Mouse (Mus musculus): ENCODE results near the gene Dkkl1. TPM values are rescaled to one million over a fixed set of nuclear protein-coding genes. Genes with fewer than 3 reads are reported as not detected.

The Dkkl1 gene
- polyA plus RNA-seq (2012; rRNA removed; ENCODE audit: low replicate concordance): 0.17 and 0.73 TPM in 2 replicates

DNA sequence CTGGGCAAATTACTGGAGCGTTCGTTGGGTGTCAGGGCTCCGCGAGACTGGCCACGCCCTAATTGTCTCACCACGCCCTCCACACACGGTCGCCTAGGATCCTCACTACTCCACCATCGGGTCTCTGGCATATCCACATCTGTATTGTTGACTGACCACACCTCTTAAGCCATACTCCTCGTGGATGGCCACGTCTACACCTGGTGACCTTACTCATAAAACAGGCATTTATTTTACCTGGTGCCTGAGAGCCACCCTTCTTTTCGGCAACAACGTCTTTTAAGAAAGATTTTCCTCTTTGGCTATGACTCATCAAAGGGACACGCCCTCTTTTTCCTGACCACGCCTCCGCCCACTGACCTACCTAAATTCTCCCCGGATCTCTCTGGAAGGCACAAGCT is at the start of gene Dkkl1:
TSS of gene Dkkl1 (minus strand) at position 297 of the 401 bp plus-strand sequence.

DNA sequence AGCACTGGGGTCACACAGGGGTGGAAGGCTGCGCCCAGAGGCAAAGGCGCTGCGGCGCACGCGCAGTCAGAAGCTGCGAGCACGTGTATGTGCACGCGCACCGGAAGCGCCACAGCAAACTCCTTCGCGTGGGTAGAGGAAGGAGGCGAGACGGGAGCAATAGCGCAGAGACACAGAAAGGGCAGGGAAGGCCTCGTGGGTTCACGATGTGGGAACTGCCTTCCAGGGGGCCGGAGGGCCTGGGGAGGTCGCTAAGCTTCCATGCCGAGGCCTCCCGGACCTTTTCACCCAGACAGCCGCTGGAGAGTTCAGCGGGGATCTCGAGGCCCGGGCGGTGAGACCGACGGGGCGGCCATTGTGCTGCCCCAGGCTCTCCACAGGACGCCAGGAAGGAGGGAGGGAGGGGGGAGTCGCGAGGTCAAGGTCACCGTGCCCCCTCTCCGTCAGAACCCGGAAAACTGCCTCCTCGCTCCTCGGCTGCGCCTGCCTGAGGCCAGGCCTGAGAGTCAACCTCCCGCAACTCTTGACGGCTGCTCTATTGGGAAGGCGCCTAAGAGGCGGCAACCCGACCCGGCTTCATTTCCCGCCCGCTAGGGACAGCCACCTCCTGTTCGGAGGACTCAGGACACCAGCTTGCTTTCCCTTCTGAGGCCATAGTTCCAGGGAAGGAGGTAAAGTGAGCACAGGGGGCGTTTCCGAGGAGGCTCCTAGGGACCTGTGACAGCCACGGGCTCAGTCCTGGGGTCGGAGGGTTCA is 28.9 kb upstream of the Dkkl1 start, which contains the start of gene Slc6a16:
TSS of gene Slc6a16 (plus strand) at position 453 of the 756 bp plus-strand sequence.

DNA sequence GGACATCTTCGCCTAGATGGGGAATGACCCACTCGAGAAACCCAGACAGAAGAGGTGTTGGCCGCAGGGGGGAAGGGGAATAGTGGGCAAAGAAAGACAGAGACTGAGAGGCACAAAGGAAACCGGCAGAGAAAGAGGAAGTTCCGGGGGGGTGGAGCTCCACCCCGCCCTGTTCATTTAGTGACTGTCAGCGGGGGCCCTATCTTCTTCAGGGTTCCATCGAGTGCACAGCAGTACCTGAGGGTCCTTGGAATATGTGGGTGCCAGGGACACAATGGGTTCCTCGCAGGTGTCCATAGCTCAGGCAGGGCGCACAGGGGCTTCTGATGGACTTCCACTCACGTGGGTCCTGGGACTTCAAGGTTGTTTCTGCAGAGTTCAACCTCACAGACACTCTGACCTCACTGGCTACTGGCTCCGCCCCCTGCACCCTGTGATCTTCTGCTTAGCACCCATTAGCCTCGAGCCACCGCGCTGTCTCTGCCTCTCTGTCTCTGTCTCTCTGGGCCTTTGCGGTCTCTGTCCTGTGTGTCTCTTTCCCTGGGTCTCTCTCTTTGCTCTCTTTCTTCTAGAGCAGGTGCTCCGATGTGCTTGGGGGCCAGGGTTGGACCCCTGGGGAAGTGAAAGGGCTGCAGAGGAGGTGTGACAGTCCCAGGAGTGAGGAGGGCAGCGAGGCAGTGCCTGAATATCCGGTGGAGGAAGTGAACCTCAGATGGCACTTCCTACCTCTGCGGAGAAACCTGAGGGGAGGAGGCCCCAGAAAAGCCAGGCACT is 27.0 kb upstream of the Dkkl1 start, which contains the start of gene Cd37:
TSS of gene Cd37 (minus strand) at position 393 of the 774 bp plus-strand sequence.

DNA sequence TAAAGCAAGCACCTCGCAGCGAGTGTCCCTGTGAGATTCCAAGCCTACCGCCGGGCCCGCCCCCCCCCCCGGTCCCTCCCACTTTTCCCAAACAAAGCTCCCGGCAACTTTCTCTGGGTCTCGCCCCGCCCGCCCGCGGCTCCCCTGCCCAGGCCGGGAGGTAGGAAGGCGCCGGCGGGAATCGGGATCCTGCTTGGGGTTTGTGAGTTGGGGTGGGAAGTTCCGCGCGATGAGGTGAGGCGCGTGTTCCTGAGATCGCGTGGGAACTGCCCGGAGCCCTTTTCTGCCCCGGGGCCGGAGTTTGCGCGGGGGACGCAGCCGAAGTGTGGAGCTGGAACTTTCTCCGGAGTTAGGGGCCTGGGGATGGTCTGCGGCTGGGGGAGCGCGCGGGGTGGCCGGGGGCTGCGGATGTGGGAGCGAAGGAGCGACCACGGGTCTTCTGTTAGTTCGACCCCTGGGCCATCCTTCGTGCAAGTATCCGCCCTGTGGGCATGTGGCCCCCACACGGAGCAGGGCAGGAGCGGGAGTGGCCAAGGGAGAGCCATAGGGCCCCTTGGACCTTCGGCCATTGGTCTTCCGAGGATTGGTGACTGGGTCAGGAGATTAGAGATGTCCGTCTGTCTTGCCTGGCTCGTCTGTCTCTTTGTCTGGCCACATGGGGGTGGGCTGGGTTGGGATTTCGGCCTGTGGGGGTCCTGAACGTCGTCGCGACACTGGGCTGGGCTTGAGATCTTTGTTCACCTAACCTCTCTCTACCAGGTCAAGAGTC is 3.9 kb upstream of the Dkkl1 start, which contains the start of gene Tead2:
TSS of gene Tead2 (plus strand) at position 81 of the 769 bp plus-strand sequence.

DNA sequence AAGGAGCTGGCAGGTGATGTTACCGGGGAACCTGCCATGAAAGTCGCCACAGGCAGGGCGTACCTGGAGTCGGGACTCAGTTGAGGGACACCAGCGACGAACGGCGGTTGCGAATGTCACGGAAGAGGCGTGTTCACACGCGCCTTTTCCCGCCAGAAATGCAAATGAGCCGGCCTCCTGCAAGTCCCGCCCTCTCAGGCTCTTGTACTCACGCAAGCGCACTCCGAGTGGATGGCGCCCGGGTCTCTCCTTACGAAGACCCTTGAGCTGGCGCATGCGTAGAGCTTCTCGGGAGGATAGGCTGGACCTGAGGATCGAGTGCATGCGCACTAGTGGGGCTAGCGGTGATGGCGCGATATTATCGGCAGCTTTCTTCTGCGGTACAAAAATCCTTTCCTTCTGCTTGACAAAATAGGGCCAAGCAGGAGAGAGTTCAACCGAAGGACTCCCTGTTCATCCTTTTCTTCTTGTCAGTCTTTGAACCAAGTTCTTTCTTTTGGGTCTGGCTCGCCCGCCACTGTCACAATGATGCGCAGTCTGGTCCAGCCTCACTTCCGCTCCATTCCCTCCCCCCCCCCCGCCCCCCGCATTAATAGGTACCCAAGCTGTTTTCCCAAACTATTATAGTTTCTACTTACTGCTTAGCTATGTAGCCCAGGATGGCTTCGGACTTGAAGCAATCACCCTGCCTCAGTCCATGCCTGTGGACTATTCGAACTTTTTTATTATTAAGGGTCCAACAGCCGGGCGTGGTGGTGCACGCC is 7.4 kb downstream of the Dkkl1 start, which contains the start of gene Ccdc155:
TSS of gene Ccdc155 (minus strand) at position 513 of the 764 bp plus-strand sequence.

DNA sequence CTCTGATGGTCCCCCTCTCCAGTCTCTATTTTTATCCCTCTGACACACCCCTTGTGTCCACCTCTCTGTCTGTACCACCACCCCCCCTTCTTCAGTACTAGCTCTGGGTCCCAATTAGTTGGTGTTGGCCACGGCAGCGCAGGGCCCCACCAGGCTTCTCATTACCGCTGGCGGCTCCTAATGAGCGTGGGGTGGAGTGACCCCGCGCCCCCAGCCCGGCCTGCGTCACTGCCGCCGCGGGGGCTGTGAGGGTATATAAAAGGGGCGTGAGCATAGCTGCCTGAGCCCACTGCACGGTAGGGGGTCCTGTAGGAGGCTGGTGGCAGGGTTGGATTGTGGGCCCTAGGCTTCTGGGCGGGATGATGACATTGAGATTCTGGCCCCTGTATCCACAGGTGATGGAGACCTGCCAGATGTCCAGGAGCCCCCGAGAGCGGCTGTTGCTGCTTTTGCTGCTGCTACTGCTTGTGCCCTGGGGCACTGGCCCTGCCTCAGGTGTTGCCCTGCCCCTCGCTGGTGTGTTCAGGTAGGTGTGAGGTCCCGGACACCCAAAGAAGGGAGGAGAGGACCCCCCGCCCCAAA is 31.0 kb downstream of the Dkkl1 start, which contains the start of gene Pth2:
TSS of gene Pth2 (plus strand) at position 100 of the 582 bp plus-strand sequence.

DNA sequence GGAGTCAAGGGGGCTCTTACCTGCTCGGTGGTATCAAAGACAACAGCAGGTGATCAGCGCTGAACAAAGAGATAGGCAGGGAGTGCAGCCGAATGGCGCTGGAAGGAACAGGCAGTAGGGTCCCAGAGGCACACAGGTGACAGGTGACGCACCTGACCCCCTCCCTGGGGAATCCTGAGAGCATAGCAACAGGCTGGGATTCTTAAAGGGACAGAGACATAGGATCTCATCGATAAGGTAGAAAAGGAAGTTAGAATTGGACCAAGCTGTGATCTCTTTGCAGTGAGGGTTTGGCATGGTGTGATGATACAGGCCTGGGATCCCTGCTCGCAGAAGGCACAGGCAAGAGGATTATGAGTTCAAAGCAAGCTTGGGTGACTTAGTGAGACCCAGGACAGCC is 32.5 kb downstream of the Dkkl1 start, which contains the start of gene Gfy:
TSS of gene Gfy (minus strand) at position 101 of the 400 bp plus-strand sequence.

DNA sequence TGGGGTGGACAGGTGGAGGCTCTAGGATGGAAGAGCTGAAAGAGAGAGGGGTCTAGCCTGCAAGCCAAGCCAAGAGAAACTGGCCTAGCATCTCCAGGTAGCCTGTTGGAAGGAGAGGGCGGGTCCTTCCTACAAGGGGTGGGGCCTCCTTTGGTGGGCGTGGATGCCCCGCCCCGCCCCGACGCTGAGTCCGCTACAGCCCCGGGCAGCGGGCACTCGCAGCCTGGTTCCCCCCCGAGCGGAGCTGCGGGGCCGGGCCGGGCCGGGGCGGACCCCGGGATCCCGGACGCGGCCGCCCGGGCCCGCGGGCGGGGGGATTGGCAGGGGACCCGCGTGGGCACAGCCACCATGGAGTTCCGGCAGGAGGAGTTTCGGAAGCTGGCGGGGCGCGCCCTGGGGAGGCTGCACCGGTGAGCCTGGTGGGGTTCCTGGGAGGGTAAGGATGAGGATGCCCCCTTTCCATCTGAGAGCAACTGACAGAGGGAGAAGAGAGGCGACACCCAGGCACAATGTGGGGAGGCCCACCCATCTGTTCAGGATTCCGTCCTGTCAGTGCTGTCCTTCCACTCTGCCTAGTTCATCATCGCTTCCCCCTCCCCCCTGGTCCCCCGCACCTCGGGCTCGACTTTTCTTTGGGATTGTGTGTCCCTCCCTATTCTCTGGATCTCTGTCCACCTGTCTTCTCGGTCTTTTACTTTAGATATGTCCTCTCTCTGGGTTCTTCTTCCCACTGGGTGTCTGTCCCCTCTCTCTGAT is 48.0 kb downstream of the Dkkl1 start, which contains the start of gene Slc17a7:
TSS of gene Slc17a7 (plus strand) at position 215 of the 756 bp plus-strand sequence.

Other genes starting within 250 kb of the Dkkl1 start
- gene Cpt1c, start 237.3 kb downstream of the Dkkl1 start, polyA plus RNA-seq (2012; rRNA removed; ENCODE audit: low replicate concordance): 21.7 and 88.9 TPM in 2 replicates
- gene Prmt1, start 225.6 kb downstream of the Dkkl1 start, polyA plus RNA-seq (2012; rRNA removed; ENCODE audit: low replicate concordance): 148 and 347 TPM in 2 replicates
- gene Irf3, start 214.5 kb downstream of the Dkkl1 start, polyA plus RNA-seq (2012; rRNA removed; ENCODE audit: low replicate concordance): 111 and 156 TPM in 2 replicates
- 30.2 and 45.2 TPM in 2 replicates for gene Bcl2l12, start 213.4 kb downstream of the Dkkl1 start, polyA plus RNA-seq (2012; rRNA removed; ENCODE audit: low replicate concordance)
- gene Scaf1, start 195.8 kb downstream of the Dkkl1 start, polyA plus RNA-seq (2012; rRNA removed; ENCODE audit: low replicate concordance): 67.6 and 79.5 TPM in 2 replicates
- 286 and 584 TPM in 2 replicates for gene Rras, start 194.2 kb downstream of the Dkkl1 start, polyA plus RNA-seq (2012; rRNA removed; ENCODE audit: low replicate concordance)
- 8.6 and 15.5 TPM in 2 replicates for gene Prr12, start 159.3 kb downstream of the Dkkl1 start, polyA plus RNA-seq (2012; rRNA removed; ENCODE audit: low replicate concordance)
- gene Nosip, start 149.7 kb downstream of the Dkkl1 start, polyA plus RNA-seq (2012; rRNA removed; ENCODE audit: low replicate concordance): 68.3 and 84.1 TPM in 2 replicates
- 73.3 and 99.8 TPM in 2 replicates for gene Prrg2, start 149.5 kb downstream of the Dkkl1 start, polyA plus RNA-seq (2012; rRNA removed; ENCODE audit: low replicate concordance)
- 89.2 and 448 TPM in 2 replicates for gene Rcn3, start 119.9 kb downstream of the Dkkl1 start, polyA plus RNA-seq (2012; rRNA removed; ENCODE audit: low replicate concordance)
- 195 and 315 TPM in 2 replicates for gene Fcgrt, start 108.3 kb downstream of the Dkkl1 start, polyA plus RNA-seq (2012; rRNA removed; ENCODE audit: low replicate concordance)
- 294 and 506 TPM in 2 replicates for gene Rps11, start 87.7 kb downstream of the Dkkl1 start, polyA plus RNA-seq (2012; rRNA removed; ENCODE audit: low replicate concordance)
- gene Rpl13a, start 83.4 kb downstream of the Dkkl1 start, polyA plus RNA-seq (2012; rRNA removed; ENCODE audit: low replicate concordance): 1,583 and 3,800 TPM in 2 replicates
- 5.4 and 12.9 TPM in 2 replicates for gene Gm45713, start 75.9 kb downstream of the Dkkl1 start, polyA plus RNA-seq (2012; rRNA removed; ENCODE audit: low replicate concordance)
- gene Flt3l, start 75.7 kb downstream of the Dkkl1 start, polyA plus RNA-seq (2012; rRNA removed; ENCODE audit: low replicate concordance): 62.3 and 91.9 TPM in 2 replicates
- 64.1 and 64.9 TPM in 2 replicates for gene Pih1d1, start 57.8 kb downstream of the Dkkl1 start, polyA plus RNA-seq (2012; rRNA removed; ENCODE audit: low replicate concordance)
- gene Aldh16a1, start 57.6 kb downstream of the Dkkl1 start, polyA plus RNA-seq (2012; rRNA removed; ENCODE audit: low replicate concordance): 35.1 and 56.5 TPM in 2 replicates
- 0.08 TPM in 1 of 2 replicates, not detected in the other for gene Slc17a7, start 48.2 kb downstream of the Dkkl1 start, polyA plus RNA-seq (2012; rRNA removed; ENCODE audit: low replicate concordance)
- not detected in 2 replicates for gene Gfy, start 32.6 kb downstream of the Dkkl1 start, polyA plus RNA-seq (2012; rRNA removed; ENCODE audit: low replicate concordance)
- gene Pth2, start 31.2 kb downstream of the Dkkl1 start, polyA plus RNA-seq (2012; rRNA removed; ENCODE audit: low replicate concordance): not detected in 2 replicates
- 0.09 and 0.14 TPM in 2 replicates for gene Ccdc155, start 7.3 kb downstream of the Dkkl1 start, polyA plus RNA-seq (2012; rRNA removed; ENCODE audit: low replicate concordance)
- gene Tead2, start 3.6 kb upstream of the Dkkl1 start, polyA plus RNA-seq (2012; rRNA removed; ENCODE audit: low replicate concordance): 30.9 and 110 TPM in 2 replicates
- 37.7 and 42.8 TPM in 2 replicates for gene Cd37, start 27.0 kb upstream of the Dkkl1 start, polyA plus RNA-seq (2012; rRNA removed; ENCODE audit: low replicate concordance)
- not detected in 2 replicates for gene Slc6a16, start 28.9 kb upstream of the Dkkl1 start, polyA plus RNA-seq (2012; rRNA removed; ENCODE audit: low replicate concordance)
- 0.11 TPM in 1 of 2 replicates, not detected in the other for gene Slc6a21, start 65.4 kb upstream of the Dkkl1 start, polyA plus RNA-seq (2012; rRNA removed; ENCODE audit: low replicate concordance)
- 20.9 and 38.3 TPM in 2 replicates for gene Trpm4, start 121.6 kb upstream of the Dkkl1 start, polyA plus RNA-seq (2012; rRNA removed; ENCODE audit: low replicate concordance)
- 0.30 and 1.2 TPM in 2 replicates for gene Hrc, start 123.1 kb upstream of the Dkkl1 start, polyA plus RNA-seq (2012; rRNA removed; ENCODE audit: low replicate concordance)
- gene Ppfia3, start 154.9 kb upstream of the Dkkl1 start, polyA plus RNA-seq (2012; rRNA removed; ENCODE audit: low replicate concordance): 2.0 and 2.5 TPM in 2 replicates
- gene Lin7b, start 158.4 kb upstream of the Dkkl1 start, polyA plus RNA-seq (2012; rRNA removed; ENCODE audit: low replicate concordance): 4.4 and 34.4 TPM in 2 replicates
- 195 and 299 TPM in 2 replicates for gene Snrnp70, start 183.6 kb upstream of the Dkkl1 start, polyA plus RNA-seq (2012; rRNA removed; ENCODE audit: low replicate concordance)
- 0.07 and 0.18 TPM in 2 replicates for gene Kcna7, start 193.5 kb upstream of the Dkkl1 start, polyA plus RNA-seq (2012; rRNA removed; ENCODE audit: low replicate concordance)
- gene Ntf5, start 201.5 kb upstream of the Dkkl1 start, polyA plus RNA-seq (2012; rRNA removed; ENCODE audit: low replicate concordance): 0.13 and 1.2 TPM in 2 replicates
- not detected in 2 replicates for gene Lhb, start 208.7 kb upstream of the Dkkl1 start, polyA plus RNA-seq (2012; rRNA removed; ENCODE audit: low replicate concordance)
- 95.5 and 128 TPM in 2 replicates for gene Gys1, start 222.7 kb upstream of the Dkkl1 start, polyA plus RNA-seq (2012; rRNA removed; ENCODE audit: low replicate concordance)
- 41.3 and 83.3 TPM in 2 replicates for gene Ruvbl2, start 225.9 kb upstream of the Dkkl1 start, polyA plus RNA-seq (2012; rRNA removed; ENCODE audit: low replicate concordance)
- gene Ftl1, start 247.7 kb upstream of the Dkkl1 start, polyA plus RNA-seq (2012; rRNA removed; ENCODE audit: low replicate concordance): 2,999 and 3,958 TPM in 2 replicates

Data from subcutaneous adipose tissue, adult 2 months (tissue).